Mouse (Mus musculus) MEL (cell line): ENCODE measurements at regions not wholly inside any gene's neighbourhood (a gene's known extent, or its start where the extent isn't known, plus 50 kb on each side); places are given as distances from the start of the nearest gene placed in this dataset.

Experiments
- DNase-seq: peaks from one replicate; pipeline ENCODE4 v3.0.0; 2011; ENCODE audit warnings: low read depth, low spot score
- H3K27ac ChIP-seq: 2 replicates; pipeline ENCODE4 v1.5.1; 2012; ENCODE audit warnings: low read depth, mild to moderate bottlenecking, control low read depth, low read length, moderate library complexity; ENCODE audit not compliant: control insufficient read depth
- H3K27me3 ChIP-seq, 2 experiments: fragments of 150-350 bp in 1 of 2; sonication (generic) in 1 of 2; 2 replicates each; pipeline ENCODE4 v1.6.1; 2012; ENCODE audit warnings: low read length in 2 of 2, mild to moderate bottlenecking in 2 of 2, improper control_type of control experiment in 1 of 2, moderate library complexity in 1 of 2; ENCODE audit not compliant: insufficient read depth in 2 of 2, control insufficient read depth in 1 of 2
- H3K36me3 ChIP-seq, 2 experiments: 2 replicates each; pipeline ENCODE4 v1.6.1; 2012 to 2014; ENCODE audit warnings: low read length in 2 of 2, improper control_type of control experiment in 1 of 2, inconsistent platforms in 1 of 2, mild to moderate bottlenecking in 1 of 2; ENCODE audit not compliant: insufficient read depth in 2 of 2, control insufficient read depth in 1 of 2
- H3K4me1 ChIP-seq, 2 experiments: fragments of 150-350 bp in 1 of 2; sonication (generic) in 1 of 2; 2 replicates each; pipeline ENCODE4 v1.6.1; 2012; ENCODE audit warnings: low read length in 2 of 2, improper control_type of control experiment in 1 of 2, mild to moderate bottlenecking in 1 of 2; ENCODE audit not compliant: insufficient read depth in 2 of 2, control insufficient read depth in 1 of 2
- H3K4me3 ChIP-seq, 2 experiments: fragments of 150-350 bp in 1 of 2; sonication (generic) in 1 of 2; 2 replicates each; pipeline ENCODE4 v1.5.1; 2012; ENCODE audit warnings: low read depth in 2 of 2, low read length in 2 of 2, mild to moderate bottlenecking in 2 of 2, moderate library complexity in 2 of 2, control low read depth in 1 of 2, improper control_type of control experiment in 1 of 2; ENCODE audit not compliant: control insufficient read depth in 1 of 2, insufficient read depth in 1 of 2
- H3K79me2 ChIP-seq: 2 replicates; pipeline ENCODE4 v1.6.1; 2012; ENCODE audit warnings: mild to moderate bottlenecking, low read length, moderate library complexity; ENCODE audit not compliant: control insufficient read depth, poor library complexity, insufficient read depth
- H3K9ac ChIP-seq: 2 replicates; pipeline ENCODE4 v1.6.1; 2012; ENCODE audit warnings: low read depth, mild to moderate bottlenecking, control low read depth, low read length, moderate library complexity; ENCODE audit not compliant: control insufficient read depth, poor library complexity, severe bottlenecking
- H3K9me3 ChIP-seq: fragments of 150-350 bp; sonication (generic); replicated peaks from 2 replicates; pipeline ENCODE4 v1.6.1; 2012; ENCODE audit warnings: mild to moderate bottlenecking, low read length, improper control_type of control experiment, moderate library complexity; ENCODE audit not compliant: insufficient read depth
- BHLHE40 ChIP-seq: IDR thresholded peaks from 2 replicates; pipeline ENCODE4 v1.6.1; 2012; ENCODE audit warnings: low read depth, mild to moderate bottlenecking, inconsistent platforms, low read length, improper control_type of control experiment, borderline replicate concordance
- CHD2 ChIP-seq: IDR thresholded peaks from 2 replicates; pipeline ENCODE4 v1.6.1; 2011; ENCODE audit warnings: low read length, improper control_type of control experiment
- CTCF ChIP-seq, 3 experiments: IDR thresholded peaks in 2 of 3; conservative IDR thresholded peaks in 1 of 3; 2 replicates each; pipeline ENCODE4 v1.5.1; 2011 to 2012; ENCODE audit warnings: low read length in 3 of 3, low read depth in 2 of 3, mild to moderate bottlenecking in 2 of 3, improper control_type of control experiment in 1 of 3, inconsistent platforms in 1 of 3, mixed read lengths in 1 of 3, moderate library complexity in 1 of 3; ENCODE audit not compliant: control insufficient read depth in 1 of 3, insufficient read depth in 1 of 3, poor library complexity in 1 of 3, severe bottlenecking in 1 of 3
- ELF1 ChIP-seq: IDR thresholded peaks from 2 replicates; pipeline ENCODE4 v1.6.1; 2014; ENCODE audit warnings: low read depth, mild to moderate bottlenecking, inconsistent platforms, low read length, improper control_type of control experiment, moderate library complexity
- ETS1 ChIP-seq: IDR thresholded peaks from 2 replicates; pipeline ENCODE4 v1.6.1; 2012; ENCODE audit warnings: low read depth, mild to moderate bottlenecking, inconsistent platforms, low read length, improper control_type of control experiment, moderate library complexity
- HCFC1 ChIP-seq: IDR thresholded peaks from 2 replicates; pipeline ENCODE4 v1.6.1; 2012; ENCODE audit warnings: low read depth, mild to moderate bottlenecking, inconsistent platforms, low read length, improper control_type of control experiment, moderate library complexity
- KAT2A ChIP-seq: conservative IDR thresholded peaks from 2 replicates; pipeline ENCODE4 v1.6.1; 2012; ENCODE audit warnings: low read depth, low read length, improper control_type of control experiment, inconsistent platforms
- MAX ChIP-seq: IDR thresholded peaks from 2 replicates; pipeline ENCODE4 v1.6.1; 2011; ENCODE audit warnings: low read length, improper control_type of control experiment
- MEF2A ChIP-seq: IDR thresholded peaks from 2 replicates; pipeline ENCODE4 v1.6.1; 2014; ENCODE audit warnings: low read depth, mild to moderate bottlenecking, inconsistent platforms, low read length, improper control_type of control experiment; ENCODE audit not compliant: poor library complexity, insufficient replicate concordance, severe bottlenecking; ENCODE audit errors: extremely low read depth
- POLR2AphosphoS5 ChIP-seq: IDR thresholded peaks from 2 replicates; pipeline ENCODE4 v1.6.1; 2012; ENCODE audit warnings: low read depth, borderline replicate concordance, mild to moderate bottlenecking, inconsistent platforms, low read length, moderate library complexity, mixed read lengths
- SMC3 ChIP-seq: IDR thresholded peaks from 2 replicates; pipeline ENCODE4 v1.6.1; 2011; ENCODE audit warnings: low read depth, low read length, improper control_type of control experiment
- TAL1 ChIP-seq: IDR thresholded peaks from 2 replicates; pipeline ENCODE4 v1.6.1; 2012; ENCODE audit warnings: mild to moderate bottlenecking, inconsistent platforms, low read length, moderate library complexity, mixed read lengths
- TBP ChIP-seq: IDR thresholded peaks from 2 replicates; pipeline ENCODE4 v1.8.0; 2011; ENCODE audit warnings: low read depth, low read length, improper control_type of control experiment
- TCF12 ChIP-seq: IDR thresholded peaks from 2 replicates; pipeline ENCODE4 v1.6.1; 2014; ENCODE audit warnings: low read depth, mild to moderate bottlenecking, inconsistent platforms, low read length, improper control_type of control experiment, moderate library complexity
- USF1 ChIP-seq: IDR thresholded peaks from 2 replicates; pipeline ENCODE4 v1.6.1; 2014; ENCODE audit warnings: low read depth, mild to moderate bottlenecking, inconsistent platforms, low read length, improper control_type of control experiment, moderate library complexity
- USF2 ChIP-seq, 2 experiments: IDR thresholded peaks; 2 replicates each; pipeline ENCODE4 v1.6.1; 2011 to 2012; ENCODE audit warnings: improper control_type of control experiment in 2 of 2, low read length in 2 of 2, borderline replicate concordance in 1 of 2, inconsistent platforms in 1 of 2, low read depth in 1 of 2, mild to moderate bottlenecking in 1 of 2; ENCODE audit not compliant: insufficient read depth in 1 of 2

- Histone ChIP-seq H3K27me3 (no peaks in the 10 kb centered on the region), H3K9ac (no peak overlapping the region), H3K4me1 (peaks cover 2 to 15% of the 10 kb centered on the region in 2 experiments; a peak in 3 of 4 replicates), H3K9me3 (no peaks in the 10 kb centered on the region), H3K27ac (no peak overlapping the region), H3K79me2 (no peaks in the 10 kb centered on the region), H3K4me3 (no peak overlapping the region), H3K36me3 (peaks cover 0 to 3% of the 10 kb centered on the region in 2 experiments; a peak in 1 of 4 replicates)
- TF ChIP-seq USF1 (peak; percentile 40; the same call in 1 of the 2 replicates), POLR2AphosphoS5 (no peak)
- DNase-seq, result no peak
Measured at GRCm38 (mm10) chr7:64022711-64023468, 84.2 kb upstream of the Klf13 start.

- no peak for TF ChIP-seq SMC3
- no peak for TF ChIP-seq CTCF (IDR thresholded peaks at IDR 0.05 in 2 of 3, conservative IDR thresholded peaks at IDR 0.05 in 1 of 3; ENCODE audit: control insufficient read depth in 1 of 3, insufficient read depth in 1 of 3, low read depth in 2 of 3, low read length in 3 of 3, poor library complexity in 1 of 3, severe bottlenecking in 1 of 3)
- no peak for TF ChIP-seq MAX
- no peak for TF ChIP-seq MEF2A
- no peak for TF ChIP-seq HCFC1
- TF ChIP-seq TCF12, result no peak
- TF ChIP-seq ELF1, result no peak
- TF ChIP-seq ETS1, result no peak
- TF ChIP-seq USF2 (IDR thresholded peaks at IDR 0.05; ENCODE audit: borderline replicate concordance in 1 of 2, insufficient read depth in 1 of 2, low read depth in 1 of 2, low read length in 2 of 2), result no peak
- no peak for TF ChIP-seq TBP
- no peak for TF ChIP-seq TAL1
- no peak for TF ChIP-seq CHD2
- TF ChIP-seq BHLHE40, result no peak
- TF ChIP-seq KAT2A, result no peak
- TF ChIP-seq, all 39 proteins: peak for 0
- Histone ChIP-seq H3K4me3 (no peak overlapping the region), H3K79me2 (no peaks in the 10 kb centered on the region), H3K9ac (no peak overlapping the region), H3K27ac (no peak overlapping the region), H3K36me3 (peaks cover 0 to 3% of the 10 kb centered on the region in 2 experiments; a peak in 1 of 4 replicates), H3K9me3 (no peaks in the 10 kb centered on the region), H3K4me1 (peaks cover 2 to 15% of the 10 kb centered on the region in 2 experiments; a peak in 3 of 4 replicates), H3K27me3 (no peaks in the 10 kb centered on the region)
- DNase-seq, result no peak
Measured at GRCm38 (mm10) chr7:64021241-64022108, 82.8 kb upstream of the Klf13 start.
